Mouse (Mus musculus) embryonic facial prominence, embryonic 11.5 days (tissue): ENCODE data around the gene Ppm1j. TPM values are rescaled to one million over a fixed set of nuclear protein-coding genes. Genes with fewer than 3 reads are reported as not detected.
A peak's percentile ranks its signal among the peaks of the same experiment; 100 is the strongest.

ENCODE experiments used
- ATAC-seq: fragments of 200-750 bp; cut with Nextera tagmentation; replicated peaks from 2 replicates; pipeline ENCODE4 v1.8.0; 2017; ENCODE audit warnings: low read depth; ENCODE audit not compliant: insufficient number of reproducible peaks, low FRiP score, low TSS enrichment
- DNase-seq: peaks from one replicate; pipeline ENCODE4 v3.0.0-alpha.2; 2015; ENCODE audit warnings: low spot score
- H3K27ac ChIP-seq: fragments of 300-500 bp; sonication (generic); replicated peaks from 2 replicates; pipeline ENCODE4 v1.5.1; 2014; ENCODE audit warnings: mild to moderate bottlenecking, low read depth, low read length, control low read depth
- H3K27me3 ChIP-seq: fragments of 300-500 bp; sonication (generic); 2 replicates; pipeline ENCODE4 v1.6.1; 2014; ENCODE audit warnings: mild to moderate bottlenecking, low read length, moderate library complexity, mixed read lengths; ENCODE audit not compliant: control insufficient read depth, insufficient read depth
- H3K36me3 ChIP-seq: fragments of 300-500 bp; sonication (generic); replicated peaks from 2 replicates; pipeline ENCODE4 v1.6.1; 2014; ENCODE audit warnings: low read depth, mild to moderate bottlenecking, low read length, moderate library complexity, mixed read lengths; ENCODE audit not compliant: control insufficient read depth, insufficient read depth
- H3K4me1 ChIP-seq: fragments of 300-500 bp; sonication (generic); 2 replicates; pipeline ENCODE4 v1.6.1; 2014; ENCODE audit warnings: low read length, mixed read lengths; ENCODE audit not compliant: control insufficient read depth, insufficient read depth
- H3K4me2 ChIP-seq: fragments of 300-500 bp; sonication (generic); 2 replicates; pipeline ENCODE4 v1.6.1; 2014; ENCODE audit warnings: low read depth, mild to moderate bottlenecking, control low read depth, low read length, moderate library complexity
- H3K4me3 ChIP-seq: fragments of 300-500 bp; sonication (generic); 2 replicates; pipeline ENCODE4 v1.5.1; 2014; ENCODE audit warnings: low read depth, low read length, control low read depth
- H3K9ac ChIP-seq: fragments of 300-500 bp; sonication (generic); replicated peaks from 2 replicates; pipeline ENCODE4 v1.6.1; 2014; ENCODE audit warnings: mild to moderate bottlenecking, control low read depth, low read length
- H3K9me3 ChIP-seq: fragments of 300-500 bp; sonication (generic); replicated peaks from 2 replicates; pipeline ENCODE4 v1.6.1; 2016; ENCODE audit warnings: mild to moderate bottlenecking, low read length, inconsistent platforms, mixed read lengths; ENCODE audit not compliant: control insufficient read depth
- WGBS: fragments of 180-500 bp; shearing (Covaris S2); extraction: QIAGEN DNeasy Blood & Tissue Kit; methylation state at CpG from one replicate; pipeline ENCODE4 v1.1.7; 2014; 5-methylcytosine and 5-hydroxymethylcytosine counted together
- polyA plus RNA-seq: library from polyadenylated mRNA; unstranded; fragments of >200 nt; fragmentation: Nextera tagmentation; extraction: Ambion mirVana; gene quantifications from 2 replicates; pipeline ENCODE4 v1.2.1, GENCODE M21; 2014

Gene Ppm1j
- polyA plus RNA-seq, 1 experiment from 2014 or later = 2.1 TPM

GRCm38 (mm10) chr3:104771460-104771859, 9.4 kb upstream of the Ppm1j start:
- Histone ChIP-seq H3K4me3 (no peak overlapping the region), H3K9ac (no peak overlapping the region), H3K27me3 (peaks cover 4% of the 10 kb centered on the region), H3K9me3 (no peaks in the 10 kb centered on the region), H3K27ac (no peak overlapping the region), H3K36me3 (no peaks in the 10 kb centered on the region), H3K4me1 (no peaks in the 10 kb centered on the region), H3K4me2 (no peak overlapping the region)
- DNase-seq (no peak), ATAC-seq (no peak)
- WGBS = 48% methylated on average over 6 of the region's 6 CpGs

GRCm38 (mm10) chr3:104773301-104773700, 7.6 kb upstream of the Ppm1j start:
- Histone ChIP-seq H3K4me2 (no peak overlapping the region), H3K9me3 (no peaks in the 10 kb centered on the region), H3K27ac (no peak overlapping the region), H3K27me3 (peaks cover 10% of the 10 kb centered on the region), H3K36me3 (no peaks in the 10 kb centered on the region), H3K4me3 (no peak overlapping the region), H3K4me1 (no peaks in the 10 kb centered on the region), H3K9ac (no peak overlapping the region)
- no peak for ATAC-seq
- no peak for DNase-seq
- 81% methylated on average over 7 of the region's 7 CpGs for WGBS

- Histone ChIP-seq H3K9me3 (no peaks in the 10 kb centered on the region), H3K27ac (no peak overlapping the region), H3K4me2 (peak overlapping the region; percentile 74), H3K9ac (peak overlapping the region; percentile 23; the same call in 1 of the 2 replicates), H3K27me3 (peaks cover 40% of the 10 kb centered on the region), H3K4me1 (peaks cover 4% of the 10 kb centered on the region), H3K4me3 (peak overlapping the region; percentile 27), H3K36me3 (no peaks in the 10 kb centered on the region)
- peak; percentile 81 for DNase-seq
- WGBS = 1% methylated on average over 20 of the region's 20 CpGs
- ATAC-seq = no peak
These were observed 3.5 kb upstream of the Ppm1j start for GRCm38 (mm10) chr3:104777342-104777741.

GRCm38 (mm10) chr3:104779949-104780348, 907 bp upstream of the Ppm1j start:
- Histone ChIP-seq H3K27ac (no peak overlapping the region), H3K4me1 (peaks cover 4% of the 10 kb centered on the region), H3K4me2 (no peak overlapping the region), H3K9me3 (no peaks in the 10 kb centered on the region), H3K36me3 (no peaks in the 10 kb centered on the region), H3K4me3 (no peak overlapping the region), H3K9ac (no peak overlapping the region), H3K27me3 (peaks cover 56% of the 10 kb centered on the region)
- under 1% methylated on average over 7 of the region's 7 CpGs for WGBS
- ATAC-seq (no peak), DNase-seq (peak; percentile 88)

- H3K27me3 ChIP-seq = peaks cover 52% of the 10 kb centered on the region
- DNase-seq = no peak
- peaks cover 4% of the 10 kb centered on the region for H3K4me1 ChIP-seq
- H3K36me3 ChIP-seq = no peaks in the 10 kb centered on the region
- H3K4me2 ChIP-seq = peak within 1 kb of the TSS; percentile 91
- WGBS = under 1% methylated on average over 26 of the region's 26 CpGs
- H3K9me3 ChIP-seq = no peaks in the 10 kb centered on the region
- peak within 1 kb of the TSS; percentile 23; the same call in 1 of the 2 replicates for H3K9ac ChIP-seq
- no peak for ATAC-seq
- H3K27ac ChIP-seq = no peak within 1 kb of the TSS
- H3K4me3 ChIP-seq = peak within 1 kb of the TSS; percentile 44
These were observed 631 bp downstream of the Ppm1j start, which contains the start of gene Fam19a3 for GRCm38 (mm10) chr3:104781471-104781903. Fam19a3 (minus strand) TSS chr3:104781840.

- Histone ChIP-seq H3K9me3 (no peaks in the 10 kb centered on the region), H3K36me3 (no peaks in the 10 kb centered on the region), H3K27me3 (peaks cover 48% of the 10 kb centered on the region), H3K4me1 (peaks cover 4% of the 10 kb centered on the region), H3K4me2 (peak overlapping the region; percentile 91; the same call in 1 of the 2 replicates), H3K4me3 (no peak overlapping the region), H3K9ac (no peak overlapping the region), H3K27ac (no peak overlapping the region)
- no peak for ATAC-seq
- WGBS = 15% methylated on average over 12 of the region's 12 CpGs
- DNase-seq = no peak
These were observed 1.3 kb downstream of the Ppm1j start for GRCm38 (mm10) chr3:104782061-104782681.

GRCm38 (mm10) chr3:104783971-104784500, 3.2 kb downstream of the Ppm1j start:
- Histone ChIP-seq H3K9ac (no peak overlapping the region), H3K4me2 (no peak overlapping the region), H3K4me1 (peaks cover 4% of the 10 kb centered on the region), H3K4me3 (no peak overlapping the region), H3K27ac (no peak overlapping the region), H3K36me3 (no peaks in the 10 kb centered on the region), H3K27me3 (peaks cover 41% of the 10 kb centered on the region), H3K9me3 (no peaks in the 10 kb centered on the region)
- WGBS = 36% methylated on average over 14 of the region's 14 CpGs
- no peak for ATAC-seq
- DNase-seq = no peak

- ATAC-seq = no peak
- no peaks in the 10 kb centered on the region for H3K36me3 ChIP-seq
- H3K9ac ChIP-seq = no peak overlapping the region
- no peak overlapping the region for H3K4me2 ChIP-seq
- no peak overlapping the region for H3K4me3 ChIP-seq
- peaks cover 37% of the 10 kb centered on the region for H3K27me3 ChIP-seq
- no peak for DNase-seq
- H3K27ac ChIP-seq = no peak overlapping the region
- 90% methylated on average over 6 of the region's 6 CpGs for WGBS
- no peaks in the 10 kb centered on the region for H3K9me3 ChIP-seq
- H3K4me1 ChIP-seq = peaks cover 7% of the 10 kb centered on the region
These were observed 4.4 kb downstream of the Ppm1j start for GRCm38 (mm10) chr3:104785284-104785683.
